Mouse (Mus musculus): Measurements from ENCODE around the gene Tomm70a.

Tomm70a gene

GRCm38 (mm10) chr16:57191214-57191613, 69.7 kb downstream of the Tomm70a start:
- DNase-seq (ENCODE audit: low read depth): no peak

- no peak for DNase-seq (ENCODE audit: low read depth)
Measured at GRCm38 (mm10) chr16:57196590-57196989, 75.1 kb downstream of the Tomm70a start.

GRCm38 (mm10) chr16:57197281-57197680, 75.8 kb downstream of the Tomm70a start:
- no peak for DNase-seq (ENCODE audit: low read depth)

Measured in c-Kit-positive CD71-negative TER-119-negative erythroid progenitor cells, embryonic 14.5 days (primary cell).